Mouse (Mus musculus) stomach, embryonic 16.5 days (tissue): ENCODE data around the gene Cldn12. TPM values are rescaled to one million over a fixed set of nuclear protein-coding genes. Genes with fewer than 3 reads are reported as not detected.

ENCODE experiments used
- ATAC-seq: fragments of 200-750 bp; cut with Nextera tagmentation; 2 replicates; pipeline ENCODE4 v1.8.0; 2017; ENCODE audit warnings: moderate number of reproducible peaks, moderate TSS enrichment; ENCODE audit not compliant: insufficient read depth, low FRiP score
- H3K27ac ChIP-seq: fragments of 300-500 bp; sonication (generic); 2 replicates; pipeline ENCODE4 v1.5.1; 2014; ENCODE audit warnings: low read length
- H3K27me3 ChIP-seq: fragments of 300-500 bp; sonication (generic); 2 replicates; pipeline ENCODE4 v1.6.1; 2014; ENCODE audit warnings: low read length, control low read depth, mixed read lengths; ENCODE audit not compliant: control insufficient read depth, insufficient read depth
- H3K36me3 ChIP-seq: fragments of 300-500 bp; sonication (generic); 2 replicates; pipeline ENCODE4 v1.6.1; 2014; ENCODE audit warnings: low read length; ENCODE audit not compliant: control insufficient read depth, insufficient read depth
- H3K4me1 ChIP-seq: fragments of 300-500 bp; sonication (generic); 2 replicates; pipeline ENCODE4 v1.6.1; 2014; ENCODE audit warnings: low read length, control low read depth, mixed read lengths; ENCODE audit not compliant: control insufficient read depth, insufficient read depth
- H3K4me2 ChIP-seq: fragments of 300-500 bp; sonication (generic); 2 replicates; pipeline ENCODE4 v1.6.1; 2014; ENCODE audit warnings: low read depth, low read length, mixed read lengths
- H3K4me3 ChIP-seq: fragments of 300-500 bp; sonication (generic); replicated peaks from 2 replicates; pipeline ENCODE4 v1.5.1; 2014; ENCODE audit warnings: mild to moderate bottlenecking, low read length
- H3K9ac ChIP-seq: fragments of 300-500 bp; sonication (generic); 2 replicates; pipeline ENCODE4 v1.6.1; 2014; ENCODE audit warnings: low read length
- H3K9me3 ChIP-seq: fragments of 300-500 bp; sonication (generic); replicated peaks from 2 replicates; pipeline ENCODE4 v1.6.1; 2016; ENCODE audit warnings: low read length, control low read depth; ENCODE audit not compliant: control insufficient read depth
- whole genome bisulfite sequencing: fragments of 180-500 bp; shearing (Covaris S2); extraction: QIAGEN DNeasy Blood & Tissue Kit; methylation state at CpG from one replicate; pipeline ENCODE4 v1.1.7; 2014; 5-methylcytosine and 5-hydroxymethylcytosine counted together
- polyA plus RNA-seq: library from polyadenylated mRNA; unstranded; fragments of >200 nt; fragmentation: Nextera tagmentation; extraction: Ambion mirVana; gene quantifications from 2 replicates; pipeline ENCODE4 v1.2.1, GENCODE M21; 2015

Gene Cldn12
- polyA plus RNA-seq, 1 experiment from 2014 or later, result 23.5 TPM

DNA sequence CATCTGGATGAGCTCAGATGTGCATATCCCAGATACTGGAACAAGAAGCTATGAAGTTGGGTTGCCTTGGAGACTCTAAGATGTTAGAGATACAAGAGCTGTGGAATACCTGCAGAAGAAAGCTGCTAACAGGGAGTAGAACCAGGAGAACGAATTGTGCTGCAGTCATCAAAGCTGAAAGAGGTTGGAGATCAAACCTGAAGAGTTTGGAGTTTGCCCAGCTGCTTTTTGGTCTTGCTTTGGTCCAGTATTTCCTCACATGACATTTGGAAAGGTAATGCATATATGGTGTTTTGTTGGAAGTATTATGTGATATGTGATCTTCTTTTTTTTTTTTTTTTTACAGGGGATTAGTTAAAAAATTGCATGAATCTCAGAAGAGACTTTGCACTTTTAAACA, 21.4 kb upstream of the Cldn12 start:
- Histone ChIP-seq H3K4me1 (no peaks in the 10 kb centered on the region), H3K27ac (no peak overlapping the region), H3K9ac (no peak overlapping the region), H3K36me3 (peaks cover 8% of the 10 kb centered on the region), H3K9me3 (no peaks in the 10 kb centered on the region), H3K27me3 (no peaks in the 10 kb centered on the region), H3K4me2 (no peak overlapping the region), H3K4me3 (no peak overlapping the region)
- ATAC-seq, result no peak
- 78% methylated on average over 1 of the region's 1 CpGs for WGBS

DNA sequence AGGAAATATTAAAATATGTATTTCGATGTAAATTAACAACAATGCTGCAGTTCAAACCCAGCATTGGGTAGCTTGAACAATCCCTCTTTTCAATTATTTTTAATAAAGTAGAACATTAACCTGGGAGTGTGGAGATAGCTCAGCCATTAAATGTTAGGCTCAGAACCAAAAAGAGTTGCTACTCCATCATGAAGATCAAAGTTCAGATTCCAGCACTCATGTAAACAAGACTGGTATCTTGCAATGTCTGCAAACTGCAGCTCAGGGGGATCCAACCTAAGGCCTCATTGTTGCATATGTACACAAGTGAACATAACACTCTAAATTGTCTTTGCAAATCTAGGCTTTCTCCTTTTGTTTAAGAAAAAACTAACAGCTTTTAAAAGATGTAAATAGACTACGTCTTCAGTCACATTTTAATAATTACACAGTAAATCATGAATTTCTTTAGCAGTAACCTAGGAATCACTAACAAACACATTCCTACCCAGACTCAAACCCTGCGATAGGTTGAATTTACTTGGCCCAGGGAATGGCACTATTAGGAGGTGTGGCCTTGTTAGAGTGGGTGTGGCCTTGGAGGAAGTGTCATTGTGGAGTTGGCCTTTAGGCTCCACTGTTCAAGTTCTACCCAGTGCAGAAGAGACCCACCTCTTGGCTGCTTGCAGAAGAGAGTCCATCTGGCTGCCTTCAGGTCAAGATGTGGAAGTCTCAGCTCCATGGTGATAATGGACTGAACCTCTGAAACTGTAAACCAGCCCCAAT, 19.1 kb upstream of the Cldn12 start:
- no peaks in the 10 kb centered on the region for H3K27me3 ChIP-seq
- no peak overlapping the region for H3K27ac ChIP-seq
- no peaks in the 10 kb centered on the region for H3K4me1 ChIP-seq
- H3K4me3 ChIP-seq, result no peak overlapping the region
- no peak overlapping the region for H3K4me2 ChIP-seq
- no peak overlapping the region for H3K9ac ChIP-seq
- WGBS, result 68% methylated on average over 3 of the region's 3 CpGs
- peaks cover 8% of the 10 kb centered on the region for H3K36me3 ChIP-seq
- no peaks in the 10 kb centered on the region for H3K9me3 ChIP-seq
- ATAC-seq, result no peak

DNA sequence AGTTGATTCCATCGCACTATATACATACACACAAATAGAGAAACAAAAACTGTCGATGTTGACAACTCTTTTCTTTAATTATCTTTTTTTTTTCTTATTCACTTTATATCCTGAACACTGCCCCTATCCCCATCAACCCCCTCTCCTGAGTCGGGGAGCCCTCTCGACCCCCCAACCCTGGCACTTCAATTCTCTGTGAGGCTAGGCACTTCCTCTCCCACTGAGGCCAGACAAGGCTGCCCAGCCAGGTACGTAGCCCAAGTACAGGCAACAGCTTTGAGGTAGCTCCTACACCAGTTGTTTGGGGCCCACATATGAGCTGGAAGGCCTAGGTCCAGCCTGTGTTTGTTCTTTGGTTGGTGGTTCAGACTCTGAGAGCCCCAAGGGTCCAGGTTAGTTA, 653 bp upstream of the Cldn12 start:
- no peak overlapping the region for H3K9ac ChIP-seq
- H3K36me3 ChIP-seq, result no peaks in the 10 kb centered on the region
- no peak for ATAC-seq
- no peaks in the 10 kb centered on the region for H3K9me3 ChIP-seq
- no peak overlapping the region for H3K27ac ChIP-seq
- 78% methylated on average over 5 of the region's 5 CpGs for WGBS
- H3K4me2 ChIP-seq, result peak overlapping the region; percentile 89; the same call in 1 of the 2 replicates
- H3K4me3 ChIP-seq, result no peak overlapping the region
- no peaks in the 10 kb centered on the region for H3K27me3 ChIP-seq
- H3K4me1 ChIP-seq, result no peaks in the 10 kb centered on the region

DNA sequence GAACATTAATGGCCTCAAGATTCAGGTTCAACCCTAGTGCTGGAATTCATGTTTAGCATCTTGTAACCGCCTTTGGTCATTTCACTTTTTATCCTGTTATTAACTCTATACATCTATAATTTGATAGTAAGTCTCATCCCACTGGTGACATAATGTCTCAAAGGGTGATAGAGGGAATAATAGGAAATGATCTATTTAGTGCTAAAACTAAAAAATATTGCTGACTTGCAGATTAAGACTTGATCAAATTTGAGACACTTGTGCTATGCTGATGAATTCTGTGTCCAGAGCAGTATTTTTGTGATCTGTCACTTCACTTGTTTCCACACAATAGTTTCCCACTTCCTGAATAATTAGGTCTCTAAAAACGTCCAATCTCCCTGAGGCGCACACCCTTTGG, 3.4 kb downstream of the Cldn12 start:
- 91% methylated on average over 3 of the region's 3 CpGs for WGBS
- no peaks in the 10 kb centered on the region for H3K9me3 ChIP-seq
- no peaks in the 10 kb centered on the region for H3K4me1 ChIP-seq
- no peak overlapping the region for H3K4me2 ChIP-seq
- no peaks in the 10 kb centered on the region for H3K36me3 ChIP-seq
- no peak overlapping the region for H3K27ac ChIP-seq
- no peak overlapping the region for H3K4me3 ChIP-seq
- no peak for ATAC-seq
- H3K27me3 ChIP-seq, result no peaks in the 10 kb centered on the region
- no peak overlapping the region for H3K9ac ChIP-seq

DNA sequence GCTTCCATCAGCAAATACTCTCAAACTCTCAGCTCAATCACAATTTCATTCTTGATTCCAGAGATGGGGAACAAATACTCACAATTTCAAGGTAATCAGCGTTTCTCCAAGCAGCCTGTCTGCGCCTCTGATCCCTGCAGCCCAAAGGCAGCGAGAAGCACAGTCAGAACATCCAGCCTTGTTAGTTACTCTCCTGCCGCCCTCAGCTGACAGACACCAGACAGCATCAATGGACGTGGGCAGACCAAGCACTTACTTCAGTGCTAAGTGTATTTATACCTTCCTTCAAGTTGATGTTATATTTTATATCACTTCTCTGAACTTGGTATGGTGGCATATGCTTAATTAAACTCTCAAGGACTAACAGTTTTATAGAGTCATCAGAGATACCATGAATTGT, 3.8 kb downstream of the Cldn12 start:
- WGBS, result 78% methylated on average over 5 of the region's 5 CpGs
- Histone ChIP-seq H3K4me1 (no peaks in the 10 kb centered on the region), H3K27ac (no peak overlapping the region), H3K9me3 (no peaks in the 10 kb centered on the region), H3K9ac (no peak overlapping the region), H3K4me2 (no peak overlapping the region), H3K4me3 (no peak overlapping the region), H3K27me3 (no peaks in the 10 kb centered on the region), H3K36me3 (no peaks in the 10 kb centered on the region)
- no peak for ATAC-seq

DNA sequence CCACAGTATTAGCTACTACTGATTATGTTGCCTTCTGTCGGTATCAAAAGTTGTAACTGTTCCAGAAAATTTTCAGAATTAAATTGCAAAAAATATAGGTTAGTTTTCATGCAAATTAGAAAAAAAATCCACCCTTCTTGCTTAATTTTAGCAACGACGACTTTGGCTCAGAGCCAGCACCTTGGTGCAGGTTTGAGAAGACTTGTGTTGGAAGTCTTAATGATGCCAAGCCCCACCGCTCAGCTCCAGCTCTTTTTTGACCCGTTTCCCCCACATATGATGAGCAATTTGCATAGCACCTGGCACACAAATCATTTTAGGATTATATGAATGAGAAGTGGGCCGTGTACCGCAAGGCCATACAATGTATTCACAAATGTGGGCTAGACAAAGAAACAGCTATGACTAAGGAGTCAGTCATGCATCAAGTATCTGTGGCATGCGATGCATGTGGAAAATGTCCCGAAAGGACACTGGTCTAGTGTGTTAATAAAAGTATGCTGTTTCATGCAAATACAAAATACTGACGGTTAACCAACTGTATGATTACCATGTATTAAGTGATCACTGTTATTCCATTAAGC, 4.4 kb downstream of the Cldn12 start:
- Histone ChIP-seq H3K9me3 (no peaks in the 10 kb centered on the region), H3K27ac (no peak overlapping the region), H3K27me3 (no peaks in the 10 kb centered on the region), H3K9ac (no peak overlapping the region), H3K4me2 (no peak overlapping the region), H3K4me1 (no peaks in the 10 kb centered on the region), H3K36me3 (no peaks in the 10 kb centered on the region), H3K4me3 (no peak overlapping the region)
- ATAC-seq, result no peak
- 83% methylated on average over 10 of the region's 10 CpGs for WGBS

DNA sequence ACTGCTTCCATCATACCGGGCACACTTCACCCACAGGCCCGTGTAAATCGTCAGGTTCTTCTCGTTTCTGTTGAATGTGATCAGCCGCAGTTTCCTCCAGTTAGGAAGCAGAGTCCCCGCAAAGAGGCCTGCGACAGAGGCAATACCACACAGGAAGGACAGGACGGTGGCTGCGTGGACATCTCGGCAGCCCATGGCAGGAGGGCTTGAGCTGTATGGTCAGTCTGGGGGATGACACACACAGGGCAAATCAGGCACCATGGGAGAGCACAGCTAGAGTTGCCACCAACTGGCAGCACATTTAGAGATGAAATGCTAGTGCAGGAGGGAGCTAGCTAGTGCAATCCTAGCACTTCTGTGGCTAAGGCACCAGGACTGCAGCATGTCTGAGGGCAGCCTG, 6.5 kb downstream of the Cldn12 start:
- Histone ChIP-seq H3K4me3 (no peak overlapping the region), H3K27me3 (no peaks in the 10 kb centered on the region), H3K4me1 (no peaks in the 10 kb centered on the region), H3K9ac (no peak overlapping the region), H3K27ac (no peak overlapping the region), H3K36me3 (no peaks in the 10 kb centered on the region), H3K9me3 (no peaks in the 10 kb centered on the region), H3K4me2 (no peak overlapping the region)
- no peak for ATAC-seq
- 87% methylated on average over 10 of the region's 10 CpGs for WGBS

DNA sequence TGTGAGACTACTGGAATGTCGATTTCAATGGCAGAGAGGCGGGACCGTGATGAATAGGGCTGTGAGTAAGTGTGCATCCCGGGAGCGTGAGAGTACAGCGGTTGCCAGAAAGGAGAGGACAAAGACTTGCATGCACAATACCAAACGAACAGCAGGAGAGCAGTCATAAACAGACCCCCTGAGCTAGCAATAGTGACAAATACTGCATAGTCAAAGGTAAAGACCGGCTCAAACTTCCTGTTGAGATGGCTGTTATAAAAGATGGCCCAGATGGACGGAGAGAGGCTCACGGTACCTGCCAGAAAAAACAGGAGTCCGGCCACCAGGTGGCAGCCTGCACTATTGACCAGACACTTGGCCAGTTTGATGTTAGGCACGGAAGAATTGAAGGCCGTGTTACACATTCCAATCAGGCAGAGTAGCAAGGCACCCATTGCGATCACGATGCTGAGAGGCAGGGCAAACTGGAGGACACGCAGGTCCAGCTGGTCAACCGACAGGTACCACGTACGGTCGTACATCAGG, 7.0 kb downstream of the Cldn12 start:
- no peaks in the 10 kb centered on the region for H3K36me3 ChIP-seq
- no peaks in the 10 kb centered on the region for H3K27me3 ChIP-seq
- no peak overlapping the region for H3K9ac ChIP-seq
- H3K4me2 ChIP-seq, result no peak overlapping the region
- no peak for ATAC-seq
- WGBS, result 52% methylated on average over 20 of the region's 20 CpGs
- no peaks in the 10 kb centered on the region for H3K9me3 ChIP-seq
- no peaks in the 10 kb centered on the region for H3K4me1 ChIP-seq
- H3K27ac ChIP-seq, result no peak overlapping the region
- no peak overlapping the region for H3K4me3 ChIP-seq

DNA sequence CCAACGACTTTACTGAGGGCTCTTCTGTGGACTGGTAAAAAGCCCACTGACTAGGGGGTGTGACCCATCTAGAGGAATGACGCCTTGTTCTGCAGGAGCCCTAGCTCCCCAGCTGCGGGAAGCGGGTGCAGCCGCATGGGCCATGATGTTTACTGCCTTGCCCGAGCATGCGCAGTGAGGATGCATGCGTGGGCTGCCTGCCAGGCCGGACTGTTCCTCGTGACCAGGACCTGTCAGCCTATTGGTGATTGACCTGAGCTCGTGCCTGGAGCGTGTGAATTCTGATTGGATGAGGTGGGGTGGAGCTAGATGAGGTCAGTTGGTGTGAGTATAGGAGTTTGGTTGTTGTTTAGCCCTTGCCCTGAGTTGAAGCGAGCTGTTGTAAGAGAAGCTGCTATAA, 10.3 kb downstream of the Cldn12 start:
- ATAC-seq, result no peak
- H3K9ac ChIP-seq, result no peak overlapping the region
- H3K27ac ChIP-seq, result no peak overlapping the region
- H3K4me1 ChIP-seq, result no peaks in the 10 kb centered on the region
- WGBS, result 87% methylated on average over 13 of the region's 13 CpGs
- H3K36me3 ChIP-seq, result no peaks in the 10 kb centered on the region
- no peaks in the 10 kb centered on the region for H3K27me3 ChIP-seq
- H3K4me2 ChIP-seq, result no peak overlapping the region
- no peaks in the 10 kb centered on the region for H3K9me3 ChIP-seq
- no peak overlapping the region for H3K4me3 ChIP-seq
